Mouse (Mus musculus): ENCODE data around the gene Irgc1. TPM values are rescaled to one million over a fixed set of nuclear protein-coding genes. Genes with fewer than 3 reads are reported as not detected.

Irgc1 gene
- polyA plus RNA-seq, 1 experiment from 2014 or later, result not detected

DNA sequence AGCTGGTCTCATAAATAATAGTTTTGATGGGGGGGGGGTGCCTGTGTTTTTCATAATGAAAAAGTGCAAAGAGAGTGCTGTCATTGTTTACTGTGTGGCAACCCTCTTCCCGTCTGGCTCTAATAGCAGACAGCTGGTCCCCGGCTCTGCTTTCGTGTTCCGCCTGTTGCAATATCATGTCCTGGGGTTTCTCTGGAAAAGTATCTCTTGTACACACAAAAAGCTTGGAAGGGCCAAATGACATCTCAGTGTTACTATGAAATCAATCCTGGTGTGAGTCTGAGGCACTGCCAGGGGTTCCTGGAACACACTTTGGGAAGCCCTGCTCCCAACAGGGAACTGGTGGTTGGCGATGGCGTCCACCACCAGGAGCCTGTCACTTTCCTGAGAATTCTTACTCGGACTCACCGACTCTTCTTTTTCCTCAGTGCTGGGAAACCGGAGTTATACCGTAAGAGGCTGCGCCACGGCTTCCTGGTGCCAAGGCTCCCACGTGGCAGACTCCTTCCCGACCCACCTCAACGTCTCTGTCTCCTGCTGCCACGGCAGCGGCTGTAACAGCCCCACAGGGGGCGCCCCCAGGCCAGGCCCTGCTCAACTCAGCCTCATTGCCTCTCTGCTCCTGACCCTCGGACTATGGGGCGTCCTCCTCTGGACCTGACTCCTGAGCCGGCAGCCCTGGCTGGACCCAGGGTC lies 22.9 kb upstream of the Irgc1 start:
- peak; percentile 19; the same call in 1 of the 2 replicates for ATAC-seq (ENCODE audit: low read depth)
- H3K4me1 ChIP-seq (replicated peaks; ENCODE audit: control insufficient read depth, insufficient read depth, low read length), result no peaks in the 10 kb centered on the region
- no peak overlapping the region for H3K4me2 ChIP-seq (ENCODE audit: low read depth, low read length)
- H3K9me3 ChIP-seq (ENCODE audit: control insufficient read depth, low read length), result no peaks in the 10 kb centered on the region; the same call in 1 of the 2 replicates
- H3K4me3 ChIP-seq (ENCODE audit: low read length), result no peak overlapping the region
- no peaks in the 10 kb centered on the region; the same call in 1 of the 2 replicates for H3K27me3 ChIP-seq (ENCODE audit: control insufficient read depth, insufficient read depth, low read depth, low read length)
- H3K9ac ChIP-seq (ENCODE audit: low read length), result no peak overlapping the region
- H3K27ac ChIP-seq (ENCODE audit: low read length), result no peak overlapping the region
- H3K36me3 ChIP-seq (ENCODE audit: control insufficient read depth, insufficient read depth, low read length), result peaks cover 14% of the 10 kb centered on the region
- 55% methylated on average over 21 of the region's 21 CpGs for WGBS

DNA sequence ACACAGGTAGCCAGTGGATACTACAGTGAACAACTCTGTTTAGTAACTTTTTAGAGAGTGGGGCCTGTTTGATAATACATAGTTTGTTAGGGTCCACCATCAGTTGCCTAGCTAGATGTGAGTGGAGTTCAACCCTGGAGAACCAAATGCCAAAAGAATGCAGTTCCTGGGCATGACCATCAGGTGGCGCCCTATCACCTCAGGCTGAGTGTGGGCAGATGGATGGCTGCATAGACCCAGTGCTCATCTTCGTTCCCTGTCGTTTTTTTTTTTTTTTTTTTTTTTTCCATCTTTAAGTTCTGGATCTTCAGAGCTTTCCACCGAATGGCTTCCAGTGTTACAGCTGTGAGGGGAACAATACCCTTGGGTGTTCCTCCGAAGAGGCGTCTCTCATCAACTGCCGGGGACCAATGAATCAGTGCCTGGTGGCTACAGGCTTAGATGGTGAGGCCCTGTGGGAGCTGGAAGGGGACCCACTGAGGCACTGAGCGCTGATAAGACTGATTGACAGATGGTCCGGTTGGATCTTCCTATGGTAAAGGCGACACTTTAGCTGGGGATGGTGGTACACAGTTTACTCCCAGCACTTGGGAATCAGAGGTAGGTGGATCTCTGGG lies 21.9 kb upstream of the Irgc1 start:
- H3K4me2 ChIP-seq (ENCODE audit: low read depth, low read length), result no peak overlapping the region
- ATAC-seq (ENCODE audit: low read depth), result peak; percentile 13; the same call in 1 of the 2 replicates
- H3K9ac ChIP-seq (ENCODE audit: low read length), result no peak overlapping the region
- no peak overlapping the region for H3K27ac ChIP-seq (ENCODE audit: low read length)
- H3K36me3 ChIP-seq (ENCODE audit: control insufficient read depth, insufficient read depth, low read length), result peaks cover 20% of the 10 kb centered on the region
- no peaks in the 10 kb centered on the region for H3K27me3 ChIP-seq (ENCODE audit: control insufficient read depth, insufficient read depth, low read depth, low read length)
- WGBS, result 57% methylated on average over 10 of the region's 10 CpGs
- no peaks in the 10 kb centered on the region for H3K4me1 ChIP-seq (replicated peaks; ENCODE audit: control insufficient read depth, insufficient read depth, low read length)
- peaks cover 2% of the 10 kb centered on the region for H3K9me3 ChIP-seq (ENCODE audit: control insufficient read depth, low read length)
- no peak overlapping the region for H3K4me3 ChIP-seq (ENCODE audit: low read length)

DNA sequence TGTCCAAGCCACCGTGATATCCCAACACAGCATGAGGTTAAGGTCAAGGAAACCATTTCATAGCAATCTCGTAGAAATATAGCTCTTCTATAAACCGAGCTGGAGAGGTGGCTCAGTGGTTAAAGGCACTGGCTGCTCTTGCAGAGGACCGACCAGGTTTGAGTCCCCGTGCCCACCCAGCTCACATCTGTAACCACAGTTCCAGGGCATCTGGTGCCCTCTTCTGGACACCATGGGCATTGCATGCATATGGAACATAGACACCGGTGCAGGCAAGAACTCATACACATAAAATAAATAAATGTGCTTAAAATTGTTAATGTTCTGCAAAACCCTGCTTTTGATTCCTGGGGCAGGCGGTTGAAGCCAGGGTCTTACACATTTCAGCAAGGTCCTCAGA lies 20.8 kb upstream of the Irgc1 start:
- no peak overlapping the region for H3K27ac ChIP-seq (ENCODE audit: low read length)
- H3K9me3 ChIP-seq (ENCODE audit: control insufficient read depth, low read length), result peaks cover 4% of the 10 kb centered on the region
- peaks cover 25% of the 10 kb centered on the region for H3K36me3 ChIP-seq (ENCODE audit: control insufficient read depth, insufficient read depth, low read length)
- WGBS, result 77% methylated on average over 7 of the region's 7 CpGs
- no peak for ATAC-seq (ENCODE audit: low read depth)
- no peak overlapping the region for H3K4me2 ChIP-seq (ENCODE audit: low read depth, low read length)
- H3K4me1 ChIP-seq (replicated peaks; ENCODE audit: control insufficient read depth, insufficient read depth, low read length), result no peaks in the 10 kb centered on the region
- H3K9ac ChIP-seq (ENCODE audit: low read length), result no peak overlapping the region
- H3K4me3 ChIP-seq (ENCODE audit: low read length), result no peak overlapping the region
- H3K27me3 ChIP-seq (ENCODE audit: control insufficient read depth, insufficient read depth, low read depth, low read length), result no peaks in the 10 kb centered on the region

DNA sequence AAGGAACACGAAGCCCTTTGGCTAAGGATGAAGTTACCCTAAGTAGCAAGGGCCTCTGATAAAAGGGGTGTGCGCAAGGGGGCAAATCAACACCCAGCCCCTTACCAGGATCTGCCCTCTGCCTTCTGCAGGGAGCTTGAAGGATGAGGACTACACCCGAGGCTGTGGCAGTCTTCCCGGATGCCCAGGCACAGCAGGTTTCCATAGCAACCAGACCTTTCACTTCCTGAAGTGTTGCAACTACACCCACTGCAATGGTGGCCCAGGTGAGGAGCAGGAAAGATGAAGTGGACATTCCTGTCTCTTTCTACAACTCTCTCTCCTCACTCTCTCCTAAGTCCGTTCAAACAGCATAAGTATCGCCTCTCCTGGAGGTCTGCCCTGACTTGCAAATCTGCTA lies 20.3 kb upstream of the Irgc1 start:
- peaks cover 27% of the 10 kb centered on the region for H3K36me3 ChIP-seq (ENCODE audit: control insufficient read depth, insufficient read depth, low read length)
- no peak overlapping the region for H3K9ac ChIP-seq (ENCODE audit: low read length)
- WGBS, result 64% methylated on average over 6 of the region's 6 CpGs
- no peaks in the 10 kb centered on the region for H3K4me1 ChIP-seq (replicated peaks; ENCODE audit: control insufficient read depth, insufficient read depth, low read length)
- H3K4me3 ChIP-seq (ENCODE audit: low read length), result no peak overlapping the region
- no peak overlapping the region for H3K4me2 ChIP-seq (ENCODE audit: low read depth, low read length)
- no peaks in the 10 kb centered on the region for H3K27me3 ChIP-seq (ENCODE audit: control insufficient read depth, insufficient read depth, low read depth, low read length)
- no peak overlapping the region for H3K27ac ChIP-seq (ENCODE audit: low read length)
- H3K9me3 ChIP-seq (ENCODE audit: control insufficient read depth, low read length), result peaks cover 4% of the 10 kb centered on the region
- no peak for ATAC-seq (ENCODE audit: low read depth)

DNA sequence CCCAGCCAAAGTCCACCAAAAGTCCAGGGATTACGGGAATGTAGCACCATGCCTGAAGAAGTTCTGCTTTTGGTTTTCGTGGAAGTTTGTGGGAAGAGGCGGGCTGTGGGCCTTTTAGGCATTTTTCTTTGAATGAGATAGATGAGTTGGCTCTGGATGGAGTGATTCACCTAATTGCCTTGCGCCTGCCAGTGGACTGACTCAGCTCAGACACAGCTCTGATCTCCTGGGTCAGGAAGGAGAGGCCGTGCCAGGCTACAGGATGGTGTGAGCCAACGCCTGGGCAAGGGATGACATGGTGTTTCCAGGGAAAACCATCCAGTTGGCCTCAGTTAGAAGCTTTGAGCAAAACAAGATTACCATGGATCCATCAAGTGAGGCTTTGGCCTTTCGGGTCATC lies 18.3 kb upstream of the Irgc1 start:
- no peak overlapping the region for H3K9ac ChIP-seq (ENCODE audit: low read length)
- H3K4me3 ChIP-seq (ENCODE audit: low read length), result no peak overlapping the region
- H3K36me3 ChIP-seq (ENCODE audit: control insufficient read depth, insufficient read depth, low read length), result peaks cover 32% of the 10 kb centered on the region
- no peaks in the 10 kb centered on the region for H3K4me1 ChIP-seq (replicated peaks; ENCODE audit: control insufficient read depth, insufficient read depth, low read length)
- H3K4me2 ChIP-seq (ENCODE audit: low read depth, low read length), result no peak overlapping the region
- H3K27ac ChIP-seq (ENCODE audit: low read length), result no peak overlapping the region
- H3K9me3 ChIP-seq (ENCODE audit: control insufficient read depth, low read length), result peaks cover 4% of the 10 kb centered on the region
- no peaks in the 10 kb centered on the region for H3K27me3 ChIP-seq (ENCODE audit: control insufficient read depth, insufficient read depth, low read depth, low read length)
- WGBS, result 90% methylated on average over 7 of the region's 7 CpGs
- ATAC-seq (ENCODE audit: low read depth), result no peak

DNA sequence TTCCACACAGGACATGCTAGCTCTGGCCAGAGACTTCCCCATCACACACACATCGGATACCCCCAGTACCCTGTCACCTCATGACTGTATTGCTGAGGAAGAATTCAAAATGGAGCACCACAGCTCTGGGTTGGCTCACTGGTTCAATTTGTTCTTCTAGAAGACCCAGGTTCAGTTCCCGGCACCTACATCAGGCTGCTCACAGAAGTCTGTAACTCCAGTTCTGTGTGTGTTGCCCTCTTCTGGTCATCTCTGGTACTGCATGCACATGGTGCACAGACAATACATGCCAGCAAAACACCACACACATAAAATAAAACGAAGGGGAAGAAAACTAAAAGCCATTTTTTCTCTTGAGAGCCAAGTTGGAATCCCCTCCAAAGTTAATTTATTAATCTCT lies 17.0 kb upstream of the Irgc1 start:
- no peak for ATAC-seq (ENCODE audit: low read depth)
- Histone ChIP-seq H3K9me3 (ENCODE audit: control insufficient read depth, low read length) (peaks cover 4% of the 10 kb centered on the region), H3K27me3 (ENCODE audit: control insufficient read depth, insufficient read depth, low read depth, low read length) (no peaks in the 10 kb centered on the region), H3K36me3 (ENCODE audit: control insufficient read depth, insufficient read depth, low read length) (peaks cover 32% of the 10 kb centered on the region), H3K27ac (ENCODE audit: low read length) (no peak overlapping the region), H3K4me1 (replicated peaks; ENCODE audit: control insufficient read depth, insufficient read depth, low read length) (0 out of 2 replicates have a peak, but pooled peaks cover 1% of the 10 kb centered on the region), H3K4me3 (ENCODE audit: low read length) (no peak overlapping the region), H3K9ac (ENCODE audit: low read length) (no peak overlapping the region), H3K4me2 (ENCODE audit: low read depth, low read length) (no peak overlapping the region)
- 83% methylated on average over 3 of the region's 3 CpGs for WGBS

DNA sequence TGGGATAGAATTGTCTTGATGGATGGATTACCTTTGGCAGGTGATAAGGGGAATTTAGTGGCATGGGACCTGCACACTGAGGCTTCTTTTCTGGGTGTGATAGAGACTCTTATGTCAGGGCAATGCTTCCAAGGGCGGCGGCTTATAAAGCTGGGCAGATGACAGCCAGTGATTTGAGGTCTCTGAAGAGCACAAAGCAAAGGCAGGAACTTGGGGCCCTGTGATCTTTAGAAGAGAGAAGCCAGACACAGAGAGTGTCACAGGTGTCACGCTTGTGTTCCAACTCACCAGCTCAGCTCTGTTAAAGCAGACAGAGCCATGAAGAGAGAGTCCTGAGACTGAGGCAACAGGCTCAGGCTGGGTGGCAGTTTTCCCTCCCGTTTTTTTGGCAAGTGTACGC lies 15.8 kb upstream of the Irgc1 start:
- Histone ChIP-seq H3K4me3 (ENCODE audit: low read length) (no peak overlapping the region), H3K9ac (ENCODE audit: low read length) (no peak overlapping the region), H3K9me3 (ENCODE audit: control insufficient read depth, low read length) (peaks cover 4% of the 10 kb centered on the region), H3K36me3 (ENCODE audit: control insufficient read depth, insufficient read depth, low read length) (peaks cover 31% of the 10 kb centered on the region), H3K27me3 (ENCODE audit: control insufficient read depth, insufficient read depth, low read depth, low read length) (no peaks in the 10 kb centered on the region), H3K4me1 (replicated peaks; ENCODE audit: control insufficient read depth, insufficient read depth, low read length) (peaks cover 3% of the 10 kb centered on the region; the same call in 1 of the 2 replicates), H3K27ac (ENCODE audit: low read length) (no peak overlapping the region), H3K4me2 (ENCODE audit: low read depth, low read length) (no peak overlapping the region)
- 89% methylated on average over 5 of the region's 5 CpGs for WGBS
- no peak for ATAC-seq (ENCODE audit: low read depth)

DNA sequence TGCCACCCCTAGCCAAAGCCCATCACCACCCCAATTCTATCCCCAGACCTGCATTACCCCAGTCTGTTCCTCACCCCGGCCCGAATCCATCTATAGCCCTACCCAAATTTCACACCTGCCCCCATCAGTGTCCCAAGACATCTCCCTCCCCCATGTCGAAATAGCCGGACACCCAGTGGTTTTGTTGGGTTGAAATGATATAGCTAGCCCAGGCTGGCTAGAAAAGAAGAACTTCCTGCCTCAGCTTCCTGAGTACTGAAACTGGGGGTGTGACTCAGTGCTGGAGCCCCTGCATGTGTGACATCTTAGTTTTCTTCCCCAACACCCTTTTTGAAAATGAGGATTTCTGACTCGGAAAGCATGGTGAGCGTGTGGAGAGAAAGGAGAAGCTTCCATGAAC lies 14.7 kb upstream of the Irgc1 start:
- H3K9ac ChIP-seq (ENCODE audit: low read length), result no peak overlapping the region
- H3K36me3 ChIP-seq (ENCODE audit: control insufficient read depth, insufficient read depth, low read length), result peaks cover 20% of the 10 kb centered on the region
- 79% methylated on average over 6 of the region's 6 CpGs for WGBS

DNA sequence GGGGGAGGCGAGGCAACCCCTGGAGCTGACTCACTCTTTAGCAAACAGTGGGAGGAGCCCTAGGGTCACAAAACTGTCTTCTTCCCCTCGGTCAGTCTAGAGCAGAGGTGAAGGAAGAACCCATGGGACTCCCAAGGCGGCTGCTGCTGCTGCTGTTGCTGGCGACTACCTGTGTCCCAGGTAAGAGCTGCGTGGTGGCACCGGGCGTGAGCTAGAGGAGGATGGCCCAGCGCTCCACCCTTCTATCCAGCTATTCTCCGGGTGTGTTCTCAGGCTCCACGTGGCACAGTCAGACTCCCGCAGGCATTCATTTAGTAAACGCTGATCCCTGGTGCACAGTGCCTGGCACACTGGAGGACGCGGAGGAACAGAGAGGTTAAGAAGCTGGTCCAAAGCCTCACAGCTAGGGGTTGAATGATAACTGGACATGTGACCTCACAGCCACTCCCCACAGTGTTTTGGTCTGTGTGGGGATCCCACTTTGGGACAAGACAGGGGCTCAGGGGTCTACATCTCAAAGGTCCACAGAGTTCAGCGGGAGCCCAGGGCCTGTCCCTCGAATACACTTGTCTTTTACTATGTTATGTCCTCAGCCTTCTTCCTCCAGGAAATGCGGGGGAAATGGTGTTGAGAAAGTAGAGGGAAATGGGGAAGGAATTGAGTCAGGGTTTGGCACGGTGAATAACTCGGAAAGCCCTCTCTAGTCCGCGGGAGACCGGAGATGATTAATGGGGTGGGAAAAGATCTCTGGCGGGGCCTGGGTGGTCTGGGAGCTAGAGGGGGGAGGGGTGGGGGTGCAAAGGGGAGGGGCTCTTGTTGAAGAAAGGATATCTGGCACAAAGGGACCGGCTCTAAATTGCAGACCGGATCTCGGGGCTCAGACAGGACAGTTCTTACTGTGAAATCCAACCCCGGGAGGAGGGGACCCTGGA lies 10.6 kb upstream of the Irgc1 start, which contains the start of gene Plaur:
Gene Plaur, plus strand, starts transcription at position 97 of the 932 bp plus-strand sequence.
- 1% methylated on average over 27 of the region's 27 CpGs for WGBS
- ATAC-seq (ENCODE audit: low read depth), result peak; percentile 79
- H3K4me1 ChIP-seq (replicated peaks; ENCODE audit: control insufficient read depth, insufficient read depth, low read length), result peaks cover 20% of the 10 kb centered on the region
- peaks cover 6% of the 10 kb centered on the region; the same call in 1 of the 2 replicates for H3K36me3 ChIP-seq (ENCODE audit: control insufficient read depth, insufficient read depth, low read length)
- peak within 1 kb of the TSS; percentile 63 for H3K4me2 ChIP-seq (ENCODE audit: low read depth, low read length)
- peak within 1 kb of the TSS; percentile 92 for H3K27ac ChIP-seq (ENCODE audit: low read length)
- H3K27me3 ChIP-seq (ENCODE audit: control insufficient read depth, insufficient read depth, low read depth, low read length), result no peaks in the 10 kb centered on the region
- peak within 1 kb of the TSS; percentile 58 for H3K9ac ChIP-seq (ENCODE audit: low read length)
- H3K4me3 ChIP-seq (ENCODE audit: low read length), result peak within 1 kb of the TSS; percentile 54
- H3K9me3 ChIP-seq (ENCODE audit: control insufficient read depth, low read length), result no peaks in the 10 kb centered on the region

More for the DNA sequence above, 14.7 kb upstream of the Irgc1 start:
- H3K9me3 ChIP-seq (ENCODE audit: control insufficient read depth, low read length), result peaks cover 4% of the 10 kb centered on the region
- H3K4me1 ChIP-seq (replicated peaks; ENCODE audit: control insufficient read depth, insufficient read depth, low read length), result peaks cover 6% of the 10 kb centered on the region
- H3K27me3 ChIP-seq (ENCODE audit: control insufficient read depth, insufficient read depth, low read depth, low read length), result no peaks in the 10 kb centered on the region
- no peak overlapping the region for H3K4me3 ChIP-seq (ENCODE audit: low read length)
- no peak overlapping the region for H3K4me2 ChIP-seq (ENCODE audit: low read depth, low read length)
- H3K27ac ChIP-seq (ENCODE audit: low read length), result no peak overlapping the region
- ATAC-seq (ENCODE audit: low read depth), result no peak
